Mouse (Mus musculus): Measurements from ENCODE around the gene Nr3c2. TPM values are rescaled to one million over a fixed set of nuclear protein-coding genes. Genes with fewer than 3 reads are reported as not detected.

Gene Nr3c2
- total RNA-seq, 1 experiment, result 1.4 TPM

DNA sequence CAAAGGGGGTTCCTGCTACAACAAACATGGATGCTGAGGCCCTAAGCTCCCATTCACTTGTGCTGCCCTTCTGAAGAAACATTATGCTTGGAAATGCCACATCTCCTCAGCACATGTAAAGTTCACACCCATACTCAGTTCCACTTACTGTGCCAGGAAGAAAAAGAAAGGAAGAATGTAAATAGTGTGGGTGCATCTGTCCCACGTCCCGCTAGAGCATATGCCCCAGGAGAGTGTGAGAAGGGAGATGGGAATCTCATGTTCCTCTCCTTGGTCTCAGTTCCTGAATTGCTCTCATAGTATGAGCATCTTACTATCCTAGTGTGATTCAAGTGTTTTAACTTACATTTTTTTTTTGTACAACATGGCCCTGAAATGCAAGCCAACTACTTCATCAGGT lies 22.4 kb upstream of the Nr3c2 start:
- no peaks in the 10 kb centered on the region for H3K36me3 ChIP-seq (ENCODE audit: control insufficient read depth, insufficient read depth, low read length, poor library complexity, severe bottlenecking)
- in situ Hi-C loops (cut with MboI; ENCODE audit: low sequenced_read_pairs in 2 of 2, unreplicated experiment in 2 of 2), result no loop called here
- H3K9ac ChIP-seq (ENCODE audit: insufficient read depth, low read depth, low read length, poor library complexity, severe bottlenecking), result no peak overlapping the region
- no peaks in the 10 kb centered on the region for H3K4me1 ChIP-seq (ENCODE audit: control insufficient read depth in 2 of 2, insufficient read depth in 2 of 2, low read length in 2 of 2, poor library complexity in 1 of 2)
- no peak overlapping the region for H3K4me3 ChIP-seq (ENCODE audit: insufficient read depth in 1 of 2, low read depth in 1 of 2, low read length in 2 of 2, poor library complexity in 1 of 2, severe bottlenecking in 1 of 2)
- no peak overlapping the region for H3K27ac ChIP-seq (ENCODE audit: insufficient read depth, low read depth, low read length, poor library complexity, severe bottlenecking)
- H3K9me3 ChIP-seq (ENCODE audit: control insufficient read depth, insufficient read depth, low read depth, low read length), result no peaks in the 10 kb centered on the region
- DNase-seq (ENCODE audit: low read depth, low spot score), result no peak
- TF ChIP-seq MAFK (IDR thresholded peaks at IDR 0.05; ENCODE audit: insufficient read depth, low read depth, low read length), result no peak
- no peak for TF ChIP-seq HCFC1 (IDR thresholded peaks at IDR 0.05; ENCODE audit: borderline replicate concordance, insufficient read depth, low read length)
- no peak for TF ChIP-seq CHD2 (IDR thresholded peaks at IDR 0.05; ENCODE audit: low read depth, low read length)
- TF ChIP-seq ZNF384 (IDR thresholded peaks at IDR 0.05; ENCODE audit: low read depth, low read length), result no peak
- no peak for TF ChIP-seq ZC3H11A (IDR thresholded peaks at IDR 0.05; ENCODE audit: borderline replicate concordance, low read depth, low read length)

DNA sequence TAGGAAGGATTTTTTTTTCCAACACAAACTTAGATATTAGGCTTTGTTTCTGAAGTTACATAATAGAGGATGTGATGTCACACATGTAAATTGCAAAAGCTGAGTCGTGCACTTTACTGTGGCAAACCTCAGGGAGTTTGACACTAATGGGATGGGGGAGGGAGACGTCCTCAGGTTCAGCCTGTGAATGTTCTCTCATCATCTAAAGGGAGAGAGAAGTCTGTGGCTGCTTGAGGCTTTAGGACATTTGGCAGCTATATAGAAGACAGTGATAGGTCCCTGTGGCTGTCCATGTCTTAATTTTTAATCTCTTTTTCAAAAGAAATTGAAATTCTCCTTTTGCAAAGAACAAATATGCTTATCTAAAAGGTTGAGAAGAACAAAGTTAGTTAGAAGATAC lies 2.2 kb upstream of the Nr3c2 start:
- no peak for DNase-seq (ENCODE audit: low read depth, low spot score)
- in situ Hi-C loops (cut with MboI; ENCODE audit: low sequenced_read_pairs in 2 of 2, unreplicated experiment in 2 of 2), result no loop called here

DNA sequence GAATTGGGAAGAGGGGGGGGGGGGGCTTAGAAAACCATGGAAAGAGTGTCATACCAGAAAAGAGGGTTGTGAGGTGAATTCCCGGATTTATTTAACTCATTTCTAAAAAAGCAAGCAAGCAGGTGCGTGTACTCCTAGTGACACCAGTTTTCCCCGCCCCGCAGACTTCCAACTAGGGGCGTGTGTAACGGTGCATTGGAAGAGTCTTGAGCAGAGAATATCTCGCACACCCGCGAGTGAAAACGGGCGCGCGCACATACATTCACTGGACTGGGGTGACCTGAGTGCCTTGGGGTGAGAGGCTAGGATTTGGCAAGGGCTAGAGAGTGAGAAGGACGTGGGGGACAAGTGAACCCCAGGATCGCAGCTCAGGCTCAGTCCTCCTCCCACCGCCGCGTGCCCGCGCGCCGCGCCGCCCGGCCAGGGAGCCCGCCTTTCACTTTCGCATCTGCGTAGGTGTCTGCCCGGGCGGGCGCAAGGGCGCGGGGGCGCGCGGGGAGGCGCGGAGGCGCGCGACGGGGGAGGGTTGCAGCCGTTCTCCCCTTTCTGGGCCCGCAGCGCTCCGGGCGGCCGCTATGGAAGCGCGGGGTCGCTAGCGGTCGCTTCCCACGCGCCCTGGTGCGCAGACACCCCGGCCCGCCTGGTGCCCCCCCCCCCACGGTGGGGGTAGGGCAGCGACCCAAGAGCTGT lies 376 bp upstream of the Nr3c2 start:
- H3K9ac ChIP-seq (ENCODE audit: insufficient read depth, low read depth, low read length, poor library complexity, severe bottlenecking), result peak overlapping the region; percentile 20; the same call in 1 of the 2 replicates
- peaks cover 0 to 3% of the 10 kb centered on the region in 2 experiments; a peak in 1 of 4 replicates for H3K4me1 ChIP-seq (ENCODE audit: control insufficient read depth in 2 of 2, insufficient read depth in 2 of 2, low read length in 2 of 2, poor library complexity in 1 of 2)
- H3K9me3 ChIP-seq (ENCODE audit: control insufficient read depth, insufficient read depth, low read depth, low read length), result no peaks in the 10 kb centered on the region
- H3K4me3 ChIP-seq (ENCODE audit: insufficient read depth in 1 of 2, low read depth in 1 of 2, low read length in 2 of 2, poor library complexity in 1 of 2, severe bottlenecking in 1 of 2), result peak overlapping the region; percentile 69 to 73
- peak; percentile 39 for DNase-seq (ENCODE audit: low read depth, low spot score)
- no peak overlapping the region for H3K27ac ChIP-seq (ENCODE audit: insufficient read depth, low read depth, low read length, poor library complexity, severe bottlenecking)
- TF ChIP-seq ZC3H11A (IDR thresholded peaks at IDR 0.05; ENCODE audit: borderline replicate concordance, low read depth, low read length) (no peak), CHD2 (IDR thresholded peaks at IDR 0.05; ENCODE audit: low read depth, low read length) (no peak), ZNF384 (IDR thresholded peaks at IDR 0.05; ENCODE audit: low read depth, low read length) (no peak), MAFK (IDR thresholded peaks at IDR 0.05; ENCODE audit: insufficient read depth, low read depth, low read length) (no peak), HCFC1 (IDR thresholded peaks at IDR 0.05; ENCODE audit: borderline replicate concordance, insufficient read depth, low read length) (0 out of 2 replicates have a peak, but pooled peaks have one; percentile 20)
- in situ Hi-C loops (cut with MboI; ENCODE audit: low sequenced_read_pairs in 2 of 2, unreplicated experiment in 2 of 2), result no loop called here
- H3K36me3 ChIP-seq (ENCODE audit: control insufficient read depth, insufficient read depth, low read length, poor library complexity, severe bottlenecking), result no peaks in the 10 kb centered on the region

More for the DNA sequence above, 2.2 kb upstream of the Nr3c2 start:
- no peak overlapping the region for H3K27ac ChIP-seq (ENCODE audit: insufficient read depth, low read depth, low read length, poor library complexity, severe bottlenecking)
- no peak overlapping the region for H3K9ac ChIP-seq (ENCODE audit: insufficient read depth, low read depth, low read length, poor library complexity, severe bottlenecking)
- H3K4me1 ChIP-seq (ENCODE audit: control insufficient read depth in 2 of 2, insufficient read depth in 2 of 2, low read length in 2 of 2, poor library complexity in 1 of 2), result peaks cover 0 to 3% of the 10 kb centered on the region in 2 experiments; a peak in 1 of 4 replicates
- no peaks in the 10 kb centered on the region for H3K36me3 ChIP-seq (ENCODE audit: control insufficient read depth, insufficient read depth, low read length, poor library complexity, severe bottlenecking)
- no peak for TF ChIP-seq ZNF384 (IDR thresholded peaks at IDR 0.05; ENCODE audit: low read depth, low read length)
- no peak for TF ChIP-seq ZC3H11A (IDR thresholded peaks at IDR 0.05; ENCODE audit: borderline replicate concordance, low read depth, low read length)
- no peak for TF ChIP-seq CHD2 (IDR thresholded peaks at IDR 0.05; ENCODE audit: low read depth, low read length)
- TF ChIP-seq HCFC1 (IDR thresholded peaks at IDR 0.05; ENCODE audit: borderline replicate concordance, insufficient read depth, low read length), result no peak
- TF ChIP-seq MAFK (IDR thresholded peaks at IDR 0.05; ENCODE audit: insufficient read depth, low read depth, low read length), result no peak
- no peak overlapping the region for H3K4me3 ChIP-seq (ENCODE audit: insufficient read depth in 1 of 2, low read depth in 1 of 2, low read length in 2 of 2, poor library complexity in 1 of 2, severe bottlenecking in 1 of 2)
- H3K9me3 ChIP-seq (ENCODE audit: control insufficient read depth, insufficient read depth, low read depth, low read length), result no peaks in the 10 kb centered on the region

DNA sequence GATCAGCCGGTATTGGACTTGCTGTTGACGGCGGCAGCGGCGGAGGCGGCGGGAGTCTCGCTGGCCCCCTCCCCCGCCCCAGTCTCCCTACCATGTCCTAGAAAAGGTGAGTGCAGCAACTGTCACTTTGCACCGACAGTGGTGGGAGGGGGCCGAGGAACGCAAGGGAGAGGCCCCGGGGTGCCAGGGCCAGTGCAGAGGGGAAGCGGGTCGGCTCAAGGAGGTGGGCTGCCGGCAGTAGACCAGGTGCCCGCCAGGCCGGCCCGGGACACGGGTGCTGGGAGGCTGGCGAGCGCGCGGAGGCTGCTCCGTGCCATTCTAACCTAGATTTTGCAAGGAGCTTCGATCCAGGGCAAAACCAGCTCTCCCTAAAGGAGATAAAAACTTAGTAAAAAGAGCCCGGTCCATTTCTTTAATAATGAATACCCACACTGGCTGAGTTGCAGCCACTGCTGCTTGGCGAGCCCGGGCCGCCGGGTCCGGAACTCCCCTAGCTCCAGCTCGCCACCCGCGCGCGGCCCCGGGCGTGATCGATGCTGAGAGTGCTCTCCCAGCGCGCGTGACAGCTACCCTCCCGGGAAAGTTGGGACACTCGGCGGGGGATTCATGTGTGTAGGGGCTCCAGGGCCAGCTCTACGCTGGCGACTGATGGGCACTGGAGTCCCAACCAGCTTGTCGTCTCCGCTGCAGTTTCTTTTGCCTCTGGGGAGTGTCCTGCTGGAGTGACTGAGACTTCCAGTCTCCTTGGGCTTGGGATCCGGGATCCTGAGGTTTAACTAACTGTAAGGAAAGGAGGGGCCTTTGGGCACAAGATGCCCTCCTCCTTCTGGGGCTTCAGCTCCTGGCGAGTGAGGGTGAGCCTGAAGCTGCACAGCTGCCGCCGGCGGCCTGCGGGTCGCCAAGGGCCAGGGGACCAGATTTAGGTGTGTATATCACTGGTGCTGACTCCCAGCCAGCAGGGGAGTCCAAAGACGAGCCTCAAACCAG lies 1.2 kb downstream of the Nr3c2 start:
- peak; percentile 15 for DNase-seq (ENCODE audit: low read depth, low spot score)
- Histone ChIP-seq H3K36me3 (ENCODE audit: control insufficient read depth, insufficient read depth, low read length, poor library complexity, severe bottlenecking) (no peaks in the 10 kb centered on the region), H3K4me3 (ENCODE audit: insufficient read depth in 1 of 2, low read depth in 1 of 2, low read length in 2 of 2, poor library complexity in 1 of 2, severe bottlenecking in 1 of 2) (peak overlapping the region; percentile 69 to 73), H3K4me1 (ENCODE audit: control insufficient read depth in 2 of 2, insufficient read depth in 2 of 2, low read length in 2 of 2, poor library complexity in 1 of 2) (peaks cover 0 to 3% of the 10 kb centered on the region in 2 experiments; a peak in 1 of 4 replicates), H3K27ac (ENCODE audit: insufficient read depth, low read depth, low read length, poor library complexity, severe bottlenecking) (no peak overlapping the region), H3K9ac (ENCODE audit: insufficient read depth, low read depth, low read length, poor library complexity, severe bottlenecking) (0 out of 2 replicates have a peak overlapping the region, but pooled peaks have one; percentile 53), H3K9me3 (ENCODE audit: control insufficient read depth, insufficient read depth, low read depth, low read length) (no peaks in the 10 kb centered on the region)
- in situ Hi-C loops (cut with MboI; ENCODE audit: low sequenced_read_pairs in 2 of 2, unreplicated experiment in 2 of 2), result no loop called here
- TF ChIP-seq ZC3H11A (IDR thresholded peaks at IDR 0.05; ENCODE audit: borderline replicate concordance, low read depth, low read length), result no peak
- TF ChIP-seq MAFK (IDR thresholded peaks at IDR 0.05; ENCODE audit: insufficient read depth, low read depth, low read length), result no peak
- no peak for TF ChIP-seq CHD2 (IDR thresholded peaks at IDR 0.05; ENCODE audit: low read depth, low read length)
- TF ChIP-seq ZNF384 (IDR thresholded peaks at IDR 0.05; ENCODE audit: low read depth, low read length), result no peak
- no peak for TF ChIP-seq HCFC1 (IDR thresholded peaks at IDR 0.05; ENCODE audit: borderline replicate concordance, insufficient read depth, low read length)
